Mouse (Mus musculus) liver, postnatal 0 days (tissue): ENCODE results near the gene Aebp1.

Experiments
- CTCF ChIP-seq: sonication (generic); IDR thresholded peaks from 2 replicates; pipeline ENCODE4 v1.5.1; 2016; ENCODE audit warnings: antibody characterized with exemption, low read depth
- EP300 ChIP-seq: IDR thresholded peaks from 2 replicates; pipeline ENCODE4 v1.6.1; 2016; ENCODE audit warnings: antibody characterized with exemption, low read depth, mild to moderate bottlenecking

DNA sequence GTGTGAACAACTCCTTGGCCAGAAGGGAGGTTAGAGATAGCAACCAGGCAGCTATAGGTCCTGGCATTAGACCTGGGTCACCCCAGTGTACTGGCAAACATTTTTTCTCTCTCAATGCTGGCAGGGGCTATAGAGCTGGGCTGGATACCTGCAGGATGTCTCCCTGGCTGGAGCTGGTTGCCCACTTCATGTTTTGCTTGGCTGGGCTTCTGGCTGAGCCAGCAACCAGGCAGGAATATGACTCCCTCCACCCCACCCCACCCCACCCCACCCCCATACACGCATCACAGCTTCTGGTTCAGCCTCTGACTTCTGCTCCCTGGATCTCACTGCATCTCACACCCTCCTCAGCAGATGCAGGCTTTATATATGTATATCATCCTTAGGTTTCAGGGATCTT lies 9.4 kb upstream of the Aebp1 start:
- TF ChIP-seq CTCF (no peak), EP300 (no peak)
